Mouse (Mus musculus) E14TG2a.4 (cell line): ENCODE results near the gene Gjb6.

Experiments
- H3K27me3 ChIP-seq: 2 replicates; pipeline ENCODE4 v1.6.1; 2014; ENCODE audit warnings: low read length, control low read depth; ENCODE audit not compliant: insufficient read depth
- H3K36me3 ChIP-seq: 2 replicates; pipeline ENCODE4 v1.6.1; 2014; ENCODE audit warnings: low read length, control low read depth; ENCODE audit not compliant: insufficient read depth
- H3K4me1 ChIP-seq: replicated peaks from 2 replicates; pipeline ENCODE4 v1.6.1; 2014; ENCODE audit warnings: low read depth, low read length, control low read depth
- H3K4me3 ChIP-seq: replicated peaks from 2 replicates; pipeline ENCODE4 v1.5.1; 2014; ENCODE audit warnings: mild to moderate bottlenecking, low read length
- H3K9me3 ChIP-seq: 2 replicates; pipeline ENCODE4 v1.6.1; 2014; ENCODE audit warnings: low read length, control low read depth
- CTCF ChIP-seq: conservative IDR thresholded peaks from 2 replicates; pipeline ENCODE4 v1.5.1; 2014; ENCODE audit warnings: low read length
- NANOG ChIP-seq: IDR thresholded peaks from 2 replicates; pipeline ENCODE4 v1.6.1; 2014; ENCODE audit warnings: borderline replicate concordance, low read length, mixed read lengths
- POU5F1 ChIP-seq: IDR thresholded peaks from 2 replicates; pipeline ENCODE4 v1.6.1; 2014; ENCODE audit warnings: low read length, borderline replicate concordance

Gene Gjb6

GRCm38 (mm10) chr14:57133161-57133661 lies at the start of gene Gjb6:
TSS of gene Gjb6 (minus strand) at chr14:57133611.
- Histone ChIP-seq H3K36me3 (no peaks in the 10 kb centered on the region), H3K27me3 (peaks cover 68% of the 10 kb centered on the region), H3K9me3 (no peaks in the 10 kb centered on the region), H3K4me3 (peak within 1 kb of the TSS; percentile 74), H3K4me1 (peaks cover 16% of the 10 kb centered on the region)
- TF ChIP-seq CTCF = no peak
- TF ChIP-seq POU5F1 = no peak
- TF ChIP-seq NANOG = no peak

- no peak for TF ChIP-seq CTCF
- TF ChIP-seq NANOG = no peak
- TF ChIP-seq POU5F1 = no peak
- no peaks in the 10 kb centered on the region for H3K9me3 ChIP-seq
- H3K4me3 ChIP-seq = no peak overlapping the region
- H3K4me1 ChIP-seq = no peaks in the 10 kb centered on the region
- no peaks in the 10 kb centered on the region for H3K27me3 ChIP-seq
- no peaks in the 10 kb centered on the region for H3K36me3 ChIP-seq
Measured at GRCm38 (mm10) chr14:57165493-57165892, 32.1 kb upstream of the Gjb6 start.

GRCm38 (mm10) chr14:57161833-57162232 lies 28.4 kb upstream of the Gjb6 start:
- Histone ChIP-seq H3K9me3 (no peaks in the 10 kb centered on the region), H3K27me3 (no peaks in the 10 kb centered on the region), H3K36me3 (no peaks in the 10 kb centered on the region), H3K4me1 (no peaks in the 10 kb centered on the region), H3K4me3 (no peak overlapping the region)
- no peak for TF ChIP-seq CTCF
- no peak for TF ChIP-seq NANOG
- TF ChIP-seq POU5F1 = no peak

- Histone ChIP-seq H3K9me3 (no peaks in the 10 kb centered on the region; the same call in 1 of the 2 replicates), H3K36me3 (no peaks in the 10 kb centered on the region), H3K4me3 (no peak overlapping the region), H3K27me3 (no peaks in the 10 kb centered on the region), H3K4me1 (no peaks in the 10 kb centered on the region)
- no peak for TF ChIP-seq CTCF
- no peak for TF ChIP-seq NANOG
Measured at GRCm38 (mm10) chr14:57161201-57161600, 27.8 kb upstream of the Gjb6 start.

GRCm38 (mm10) chr14:57154916-57155315 lies 21.5 kb upstream of the Gjb6 start:
- peaks cover 12% of the 10 kb centered on the region for H3K27me3 ChIP-seq
- no peak overlapping the region for H3K4me3 ChIP-seq
- no peaks in the 10 kb centered on the region for H3K36me3 ChIP-seq
- H3K9me3 ChIP-seq = no peaks in the 10 kb centered on the region; the same call in 1 of the 2 replicates
- peaks cover 9% of the 10 kb centered on the region for H3K4me1 ChIP-seq
- TF ChIP-seq POU5F1 (no peak), NANOG (no peak), CTCF (no peak)

GRCm38 (mm10) chr14:57145741-57146140 lies 12.3 kb upstream of the Gjb6 start:
- no peaks in the 10 kb centered on the region for H3K9me3 ChIP-seq
- TF ChIP-seq CTCF (no peak), NANOG (no peak), POU5F1 (no peak)
- no peak overlapping the region for H3K4me3 ChIP-seq
- no peaks in the 10 kb centered on the region for H3K4me1 ChIP-seq
- no peaks in the 10 kb centered on the region for H3K36me3 ChIP-seq
- H3K27me3 ChIP-seq = 0 out of 2 replicates have a peak, but pooled peaks cover 3% of the 10 kb centered on the region

- H3K36me3 ChIP-seq = no peaks in the 10 kb centered on the region
- H3K9me3 ChIP-seq = no peaks in the 10 kb centered on the region
- TF ChIP-seq NANOG (no peak), CTCF (no peak), POU5F1 (no peak)
- H3K4me1 ChIP-seq = peaks cover 16% of the 10 kb centered on the region
- H3K4me3 ChIP-seq = no peak overlapping the region
- peaks cover 67% of the 10 kb centered on the region for H3K27me3 ChIP-seq
Measured at GRCm38 (mm10) chr14:57135265-57135664, 1.9 kb upstream of the Gjb6 start.

GRCm38 (mm10) chr14:57127383-57127782 lies 6.0 kb downstream of the Gjb6 start:
- Histone ChIP-seq H3K9me3 (no peaks in the 10 kb centered on the region), H3K27me3 (peaks cover 24% of the 10 kb centered on the region), H3K4me1 (no peaks in the 10 kb centered on the region; the same call in 1 of the 2 replicates), H3K36me3 (no peaks in the 10 kb centered on the region), H3K4me3 (no peak overlapping the region)
- TF ChIP-seq POU5F1 (no peak), CTCF (no peak), NANOG (no peak)

GRCm38 (mm10) chr14:57122295-57122694 lies 11.1 kb downstream of the Gjb6 start:
- H3K27me3 ChIP-seq = peaks cover 8% of the 10 kb centered on the region; the same call in 1 of the 2 replicates
- no peak overlapping the region for H3K4me3 ChIP-seq
- no peaks in the 10 kb centered on the region for H3K9me3 ChIP-seq
- no peaks in the 10 kb centered on the region for H3K4me1 ChIP-seq
- no peaks in the 10 kb centered on the region for H3K36me3 ChIP-seq
- no peak for TF ChIP-seq POU5F1
- no peak for TF ChIP-seq NANOG
- TF ChIP-seq CTCF = no peak

- no peaks in the 10 kb centered on the region for H3K9me3 ChIP-seq
- TF ChIP-seq NANOG = no peak
- no peak for TF ChIP-seq CTCF
- TF ChIP-seq POU5F1 = no peak
- H3K4me3 ChIP-seq = no peak within 1 kb of the TSS
- peaks cover 15% of the 10 kb centered on the region for H3K27me3 ChIP-seq
- H3K36me3 ChIP-seq = no peaks in the 10 kb centered on the region
- peaks cover 7% of the 10 kb centered on the region; the same call in 1 of the 2 replicates for H3K4me1 ChIP-seq
Measured at GRCm38 (mm10) chr14:57115823-57116544, 17.4 kb downstream of the Gjb6 start, which contains the start of gene Gm4491. TSS of gene Gm4491 (minus strand) at chr14:57115883.
